Mouse (Mus musculus) CD4-positive helper T cell, adult 2 months (primary cell): ENCODE data around the gene Zfp735.

Experiments used
- DNase-seq: peaks from one replicate; pipeline ENCODE4 v3.0.0-alpha.2; 2012; ENCODE audit warnings: low read depth, missing footprints, low spot score

Gene Zfp735

DNA sequence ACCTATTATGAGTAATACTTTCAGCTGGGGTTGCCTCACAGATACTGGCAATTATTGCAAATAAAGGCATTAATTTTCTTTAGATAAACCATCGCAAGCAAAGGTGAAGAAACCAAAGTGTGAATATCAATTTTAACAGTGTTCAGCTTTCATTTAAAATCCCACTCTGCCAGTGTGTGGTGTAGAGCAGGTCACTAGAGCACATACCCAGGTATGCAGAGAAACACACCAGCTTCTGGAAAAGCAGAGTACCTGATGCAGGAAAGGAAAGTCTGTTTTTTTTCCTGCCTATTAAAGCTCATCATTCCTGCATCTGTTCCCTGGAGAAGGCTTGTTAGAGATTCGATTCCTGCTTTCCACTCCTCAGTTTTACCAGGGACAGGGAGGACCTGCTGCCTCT is at the start of gene Zfp735:
Gene Zfp735, plus strand, starts transcription at position 301 of the 400 bp plus-strand sequence.
- DNase-seq = no peak

DNA sequence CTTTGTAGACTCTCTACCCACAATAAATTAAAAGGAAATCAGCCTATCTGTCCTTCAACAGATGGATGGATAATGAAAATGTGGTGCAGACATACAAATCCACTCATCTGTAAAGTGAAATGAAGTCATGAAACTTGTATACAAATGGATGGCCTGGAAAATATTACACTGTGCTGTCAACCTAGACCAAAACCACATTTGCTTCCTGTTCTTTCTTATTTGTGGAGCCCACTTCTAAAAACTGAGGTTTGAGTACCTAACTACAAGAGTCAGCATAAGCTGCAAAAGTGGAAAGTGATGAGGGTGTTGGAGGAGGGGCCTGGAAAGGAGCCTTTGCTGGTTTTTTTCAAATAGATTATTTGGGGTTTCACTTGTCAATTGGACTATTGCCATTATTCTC is 70.5 kb downstream of the Zfp735 start:
- DNase-seq = no peak
